Mouse (Mus musculus) c-Kit-positive CD71-negative TER-119-negative erythroid progenitor cells, embryonic 14.5 days (primary cell): ENCODE data around the gene Kdm4b.

Experiments
- DNase-seq: peaks from one replicate; pipeline ENCODE4 v3.0.0-alpha.2; 2013; ENCODE audit warnings: low read depth

Kdm4b gene

GRCm38 (mm10) chr17:56325450-56326152, at the start of gene Kdm4b:
Gene Kdm4b (plus strand): TSS chr17:56326062.
- DNase-seq: peak; percentile 95

DNA sequence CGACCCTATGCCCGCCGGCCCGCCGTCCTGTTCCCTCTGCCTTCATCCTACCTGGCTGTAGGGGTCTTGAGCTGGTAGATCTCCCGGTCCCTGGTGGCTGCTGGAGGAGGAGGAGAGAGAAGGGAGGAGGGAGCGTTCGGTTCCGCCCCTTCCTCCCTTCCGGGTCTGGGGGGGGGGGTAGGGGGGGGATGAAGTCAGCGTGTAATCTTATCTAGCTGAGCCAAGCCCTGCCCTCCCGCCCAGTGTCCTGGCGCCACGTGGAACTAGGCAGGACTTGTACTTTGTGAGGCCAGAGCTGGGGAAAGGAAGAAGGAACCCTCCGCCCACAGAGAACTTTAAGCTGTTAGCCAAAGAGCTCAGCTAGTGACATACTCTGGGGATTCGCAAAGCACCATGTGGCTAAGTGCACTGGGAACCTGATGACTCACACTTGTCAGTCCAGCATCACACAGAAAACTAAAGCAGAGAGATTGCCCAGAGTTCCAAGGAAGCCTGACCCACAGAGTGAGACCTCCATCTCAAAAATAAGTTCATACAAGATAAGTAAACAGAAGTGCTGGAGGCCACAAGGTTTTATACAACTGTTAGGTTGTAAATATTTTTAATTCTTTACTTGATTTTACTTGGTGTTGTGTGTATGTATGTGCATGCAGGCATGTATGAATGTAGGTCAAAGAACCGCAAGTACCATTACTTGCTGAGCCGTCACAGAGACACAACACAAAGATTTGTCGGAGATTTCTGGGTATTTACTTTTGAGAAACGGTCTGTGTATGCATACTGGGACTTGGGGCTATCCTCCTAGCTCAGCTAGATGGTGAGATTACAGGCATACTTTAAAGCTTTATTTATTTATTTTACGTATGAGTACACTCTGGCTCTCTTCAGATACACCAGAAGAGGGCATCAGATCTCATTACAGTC, 49.0 kb upstream of the Kdm4b start, which contains the start of gene Ticam1:
Gene Ticam1 (minus strand): TSS at position 144 of the 924 bp plus-strand sequence.
- peak; percentile 96 for DNase-seq

DNA sequence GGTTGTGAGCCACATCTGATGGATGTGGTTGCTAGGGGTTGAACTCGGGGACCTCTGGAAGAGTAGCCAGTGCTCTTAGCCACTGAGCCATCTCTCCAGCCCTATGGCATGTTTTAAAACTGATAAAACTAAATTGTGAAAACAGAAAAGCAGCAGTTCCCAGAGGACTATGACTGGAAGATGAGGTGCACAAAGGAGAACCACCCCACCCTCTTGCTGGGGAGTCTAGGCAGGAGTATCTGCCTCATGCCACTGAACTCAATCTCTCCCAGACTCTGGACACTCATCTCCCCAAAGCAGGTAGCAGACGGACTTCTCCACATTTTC, 48.3 kb upstream of the Kdm4b start:
- DNase-seq: no peak

DNA sequence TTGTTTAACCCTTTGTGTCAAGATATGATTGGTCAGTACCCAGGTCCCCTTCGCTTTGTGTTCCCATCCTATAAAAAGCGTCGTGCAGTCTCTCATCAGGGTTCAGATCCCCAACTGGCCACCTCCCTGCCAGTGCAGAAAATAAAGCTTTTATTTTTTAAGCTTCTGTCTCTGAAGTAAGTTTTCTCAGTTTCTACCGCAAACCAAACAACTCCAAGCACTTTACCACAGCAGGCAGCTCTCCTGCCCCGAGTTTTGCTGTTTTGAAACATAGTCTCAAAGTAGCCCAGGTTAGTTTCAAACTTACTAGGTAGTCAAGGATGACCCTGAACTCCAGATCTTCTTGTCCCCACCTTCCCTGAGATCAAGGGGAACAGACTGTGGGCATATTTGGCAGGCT, 47.5 kb upstream of the Kdm4b start:
- DNase-seq: no peak

- no peak for DNase-seq
Observed at GRCm38 (mm10) chr17:56279481-56280155, 46.2 kb upstream of the Kdm4b start.

DNA sequence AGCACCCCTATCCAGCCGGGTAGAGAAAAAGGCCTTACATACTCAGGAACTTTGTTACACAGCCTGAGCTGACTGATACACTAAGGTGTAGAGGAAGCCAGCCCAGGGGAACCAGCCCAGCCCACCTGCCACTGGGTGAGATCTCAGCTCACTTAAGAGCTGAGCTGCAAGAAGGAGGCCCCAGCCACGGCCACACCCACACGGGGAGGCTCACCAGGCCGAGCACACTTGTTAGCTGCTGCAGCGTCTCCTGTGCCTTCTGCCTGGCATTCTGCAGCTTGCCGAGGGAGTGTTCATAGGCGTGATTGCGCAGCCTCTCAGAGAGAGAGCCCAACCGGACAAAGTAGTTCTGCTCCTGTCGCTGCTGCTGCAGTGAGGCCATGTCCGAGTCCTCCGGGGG, 44.7 kb upstream of the Kdm4b start:
- no peak for DNase-seq

- no peak for DNase-seq
Observed at GRCm38 (mm10) chr17:56282802-56283201, 43.1 kb upstream of the Kdm4b start.

GRCm38 (mm10) chr17:56283316-56283715, 42.5 kb upstream of the Kdm4b start:
- no peak for DNase-seq

DNA sequence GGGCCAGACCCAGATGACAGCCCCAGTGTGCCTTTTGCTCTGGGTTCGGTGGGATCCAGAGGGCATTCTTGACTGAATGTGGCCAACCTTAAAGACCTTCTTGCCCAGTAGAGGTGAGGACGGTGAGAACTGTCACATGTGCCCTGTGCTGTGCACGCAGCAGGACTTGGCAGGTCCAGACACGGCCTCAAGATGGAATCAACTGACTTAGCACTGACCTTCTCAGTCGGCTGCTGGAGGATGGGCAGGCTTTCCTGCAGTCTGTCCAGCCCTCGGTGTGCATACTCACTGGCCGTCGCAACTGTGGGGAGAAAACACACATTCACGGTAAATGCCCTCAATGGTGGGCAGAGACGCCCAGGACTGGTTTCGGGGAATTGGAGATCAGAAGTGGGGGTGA, 39.9 kb upstream of the Kdm4b start:
- no peak for DNase-seq

GRCm38 (mm10) chr17:56287830-56288229, 38.0 kb upstream of the Kdm4b start:
- no peak for DNase-seq

DNA sequence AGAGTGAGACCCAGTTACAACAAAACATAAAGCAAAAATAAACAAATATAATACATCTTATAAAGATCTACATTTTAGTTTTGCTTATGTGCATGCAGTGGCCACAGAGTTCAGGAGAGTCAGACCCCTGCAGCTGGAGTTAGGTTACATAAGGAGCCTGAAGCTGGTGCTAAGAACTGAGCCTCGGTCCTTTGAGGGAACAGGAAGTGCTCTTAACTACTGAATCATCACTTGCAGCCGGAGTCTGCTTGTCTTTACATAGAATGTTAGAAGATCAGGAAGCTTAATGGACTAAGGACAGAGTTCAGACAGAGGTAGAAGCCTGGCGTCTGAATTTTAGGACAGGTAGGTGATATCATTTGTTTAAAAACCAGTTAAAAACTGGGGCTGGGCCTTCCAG, 37.0 kb upstream of the Kdm4b start:
- no peak for DNase-seq

GRCm38 (mm10) chr17:56289371-56290331, 36.2 kb upstream of the Kdm4b start:
- no peak for DNase-seq

DNA sequence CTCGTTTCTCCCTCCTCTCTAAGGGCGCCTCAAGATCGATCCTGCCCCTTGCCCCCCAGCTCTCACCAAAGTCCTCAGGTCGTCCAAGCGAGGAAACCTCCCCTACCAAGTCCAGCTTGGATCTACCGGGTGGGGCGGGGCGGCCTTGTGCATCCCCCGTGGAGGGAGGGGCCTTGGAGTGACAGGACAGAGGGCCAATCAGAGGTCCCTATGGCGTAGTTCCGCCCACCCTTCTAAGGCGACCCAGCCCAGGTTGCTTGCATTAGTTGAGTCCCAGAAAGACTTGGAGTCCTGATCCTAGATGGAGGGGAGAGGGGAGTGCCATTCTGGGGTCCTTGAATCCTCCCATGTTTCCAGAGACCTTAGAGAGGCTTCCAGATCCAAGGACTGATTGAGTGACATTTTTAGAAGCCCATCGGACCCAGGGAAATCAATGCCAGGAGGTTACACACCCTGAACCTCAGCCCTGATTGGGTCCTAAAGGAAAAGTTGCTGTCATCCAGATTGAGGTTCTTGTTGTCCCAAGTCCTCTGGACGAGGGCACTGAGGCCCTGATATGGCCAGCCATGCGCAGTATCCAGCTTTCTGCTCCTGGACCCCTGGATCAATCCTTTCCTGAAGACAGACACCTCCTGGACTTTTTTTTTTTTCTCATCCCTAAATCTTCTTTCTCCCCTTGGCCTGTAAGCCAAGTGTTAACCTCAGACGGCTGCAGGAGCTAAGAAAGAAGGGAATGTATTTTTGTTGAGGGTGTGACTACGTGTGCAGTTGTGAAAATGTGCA, 35.3 kb upstream of the Kdm4b start:
- DNase-seq: peak; percentile 88

DNA sequence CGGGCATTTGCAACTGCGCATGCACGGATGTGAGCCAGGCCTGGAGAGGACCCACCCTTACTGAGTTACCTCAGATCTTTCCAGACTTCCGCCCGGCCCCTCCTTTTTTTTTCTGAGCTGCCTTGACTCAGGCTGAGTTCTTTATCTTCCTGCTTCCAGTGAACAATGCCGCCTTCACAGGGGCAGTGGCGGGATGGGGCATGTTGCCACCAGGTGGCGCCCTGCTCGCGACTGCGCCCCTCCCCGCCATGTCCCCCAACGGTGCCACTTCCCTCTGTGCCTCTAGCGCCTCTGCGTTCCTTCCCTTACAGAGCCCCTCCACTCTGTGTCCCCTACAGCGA, 34.7 kb upstream of the Kdm4b start:
- DNase-seq: peak; percentile 85

DNA sequence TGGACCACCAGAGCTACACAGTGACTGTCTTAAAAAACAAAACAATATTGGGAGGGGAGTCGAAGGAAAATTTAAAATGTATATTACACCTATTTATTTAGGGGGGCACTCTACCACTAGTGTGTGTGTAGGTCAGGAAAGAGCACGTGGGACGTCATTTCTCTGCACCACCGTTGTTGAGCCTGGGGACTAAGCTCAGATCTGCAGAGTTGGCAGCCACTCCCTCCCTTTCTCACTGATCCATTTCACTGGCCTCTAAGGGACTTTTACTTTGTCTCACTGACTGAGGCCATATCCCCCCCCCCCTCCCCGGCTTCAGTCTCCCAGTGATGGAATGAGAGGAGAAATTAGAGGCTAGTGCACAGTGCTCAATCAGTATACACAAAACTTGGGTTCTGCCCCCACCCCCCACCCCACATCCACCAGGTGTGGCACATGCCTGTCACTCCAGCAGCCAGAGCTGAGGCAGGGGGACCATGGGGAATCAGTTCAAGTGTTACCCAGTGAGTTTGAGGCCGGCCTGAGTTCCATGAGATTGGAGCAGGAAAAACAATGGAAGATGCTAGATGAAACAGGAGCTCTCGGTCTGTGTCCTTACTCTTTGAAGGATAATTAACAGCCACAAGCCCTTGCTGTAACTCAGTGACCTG, 33.9 kb upstream of the Kdm4b start:
- DNase-seq: no peak

GRCm38 (mm10) chr17:56292531-56293222, 33.2 kb upstream of the Kdm4b start, which contains the start of gene Plin3:
Gene Plin3 (minus strand): TSS chr17:56292873.
- no peak for DNase-seq

DNA sequence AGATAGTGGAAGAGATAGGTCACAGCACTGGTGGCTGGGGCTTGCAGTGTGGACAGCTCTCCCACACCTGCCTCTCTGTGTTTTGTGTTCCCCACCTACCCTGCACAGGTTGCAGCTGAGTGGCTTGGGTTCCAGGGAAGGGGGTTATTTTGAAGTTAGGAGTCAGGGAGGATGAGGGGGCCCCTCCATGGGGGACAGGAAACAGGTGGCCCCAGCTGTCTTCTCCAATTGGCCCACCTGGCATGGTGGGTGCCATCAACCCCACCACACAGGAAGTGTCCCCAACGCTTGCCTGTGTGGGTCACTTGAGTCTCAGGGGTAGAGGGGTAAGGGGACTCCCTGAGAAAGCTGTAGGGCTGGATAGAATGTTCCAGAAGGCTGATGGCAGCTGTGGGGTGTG, 32.6 kb upstream of the Kdm4b start:
- no peak for DNase-seq

GRCm38 (mm10) chr17:56294241-56294640, 31.6 kb upstream of the Kdm4b start:
- DNase-seq: no peak

GRCm38 (mm10) chr17:56296201-56296600, 29.7 kb upstream of the Kdm4b start:
- DNase-seq: no peak

- DNase-seq: no peak
Observed at GRCm38 (mm10) chr17:56298238-56298637, 27.6 kb upstream of the Kdm4b start.
